Mouse (Mus musculus) A20 (cell line): Measurements from ENCODE around the gene Dact3.

ENCODE experiments used
- DNase-seq: peaks from one replicate; pipeline ENCODE4 v3.0.0-alpha.2; 2011; ENCODE audit warnings: low read depth, low spot score

Dact3 gene

DNA sequence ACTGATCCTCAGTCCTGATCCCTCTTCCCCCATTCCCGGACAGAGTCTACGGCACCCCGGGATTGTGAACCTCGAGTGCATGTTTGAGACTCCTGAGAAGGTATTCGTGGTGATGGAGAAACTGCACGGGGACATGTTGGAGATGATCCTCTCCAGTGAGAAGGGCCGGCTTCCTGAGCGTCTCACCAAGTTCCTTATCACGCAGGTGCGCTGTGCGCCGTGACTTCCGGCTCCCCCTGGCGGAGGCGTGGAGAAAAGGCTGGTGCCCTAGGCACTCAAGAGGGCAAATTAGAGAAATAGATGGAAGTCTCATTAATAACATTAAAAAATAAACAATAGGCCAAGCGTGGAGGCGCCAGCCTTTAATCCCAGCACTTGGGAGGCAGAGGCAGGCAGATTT lies 16.8 kb upstream of the Dact3 start:
- DNase-seq: peak; percentile 63

DNA sequence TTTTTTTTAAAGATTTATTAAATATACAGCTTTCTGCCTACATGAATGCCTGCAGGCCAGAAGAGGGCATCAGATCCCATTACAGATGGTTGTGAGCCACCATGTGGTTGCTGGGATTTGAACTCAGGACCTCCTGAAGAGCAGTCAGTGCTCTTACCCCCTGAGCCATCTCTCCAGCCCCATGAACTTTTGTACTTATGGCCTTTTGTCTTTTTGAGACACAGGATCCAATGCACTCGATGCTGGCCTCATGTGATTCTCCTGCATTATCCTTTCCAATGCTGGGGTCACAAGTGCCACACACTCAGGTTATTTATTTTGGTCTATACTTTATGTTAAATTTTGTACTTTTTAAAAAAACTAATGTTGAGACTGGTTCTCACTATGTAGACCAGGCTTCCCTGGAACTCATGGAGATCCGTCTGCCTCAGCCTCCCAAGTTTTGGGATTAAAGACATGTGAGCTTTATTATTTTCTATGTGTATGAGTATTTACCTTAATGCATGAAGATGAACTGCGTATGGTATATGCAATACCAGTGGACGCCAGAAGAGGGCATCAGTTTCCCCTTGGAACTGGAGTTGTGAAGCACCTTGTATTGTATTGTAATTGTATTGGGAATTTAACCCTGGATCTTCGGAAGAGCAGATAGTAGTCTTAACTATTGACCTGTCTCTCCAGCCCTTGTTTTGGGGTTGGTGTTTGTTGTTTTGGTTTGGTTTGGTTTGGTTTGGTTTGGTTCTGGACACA lies 15.0 kb upstream of the Dact3 start:
- DNase-seq: peak; percentile 58

DNA sequence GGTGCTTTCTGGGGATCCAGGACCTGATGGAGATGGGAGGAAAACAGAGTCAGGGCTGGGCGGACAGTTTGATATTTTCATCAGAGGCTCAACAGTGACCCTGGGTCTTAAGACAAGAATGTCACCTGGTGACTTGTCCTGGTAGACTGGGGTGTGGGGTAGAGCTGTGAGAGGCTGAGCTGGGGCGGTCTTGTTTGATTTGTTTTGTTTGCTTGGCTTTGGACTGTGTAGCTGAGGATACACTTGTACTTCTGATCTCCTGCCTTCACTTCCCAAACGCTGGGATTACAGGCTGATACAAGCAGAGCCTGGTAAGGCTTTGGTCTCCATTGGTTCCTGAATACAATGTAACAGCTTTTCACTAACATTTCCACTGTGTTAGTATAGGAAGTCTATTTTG lies 7.6 kb upstream of the Dact3 start:
- DNase-seq: no peak

GRCm38 (mm10) chr7:16869497-16869896 lies 5.6 kb upstream of the Dact3 start:
- DNase-seq: no peak

- DNase-seq: no peak
Measured at GRCm38 (mm10) chr7:16871600-16871999, 3.5 kb upstream of the Dact3 start.

GRCm38 (mm10) chr7:16872478-16872877 lies 2.6 kb upstream of the Dact3 start:
- DNase-seq: no peak

- no peak for DNase-seq
Measured at GRCm38 (mm10) chr7:16873392-16873791, 1.7 kb upstream of the Dact3 start.

DNA sequence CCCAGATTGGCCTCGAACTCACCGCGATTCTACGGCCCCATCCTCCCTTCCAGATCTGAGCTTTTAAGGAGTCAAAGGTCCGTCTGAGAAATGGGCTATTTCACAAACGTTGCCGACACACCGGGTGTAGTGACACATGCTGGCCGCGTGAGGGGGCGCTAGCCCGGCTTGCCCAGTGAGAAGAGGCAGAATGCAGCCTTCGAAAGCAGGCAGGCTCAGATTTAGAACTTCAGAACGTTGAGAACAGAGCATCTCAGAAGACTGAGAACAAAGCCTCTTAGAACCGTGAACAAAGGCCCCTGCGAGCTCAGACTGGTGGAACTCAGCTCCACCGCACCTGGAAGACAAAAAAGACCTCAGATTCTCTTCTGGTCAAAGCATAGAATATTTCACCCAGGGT lies 927 bp upstream of the Dact3 start:
- peak; percentile 86 for DNase-seq

GRCm38 (mm10) chr7:16874756-16875309 lies 284 bp upstream of the Dact3 start:
- peak; percentile 100 for DNase-seq

DNA sequence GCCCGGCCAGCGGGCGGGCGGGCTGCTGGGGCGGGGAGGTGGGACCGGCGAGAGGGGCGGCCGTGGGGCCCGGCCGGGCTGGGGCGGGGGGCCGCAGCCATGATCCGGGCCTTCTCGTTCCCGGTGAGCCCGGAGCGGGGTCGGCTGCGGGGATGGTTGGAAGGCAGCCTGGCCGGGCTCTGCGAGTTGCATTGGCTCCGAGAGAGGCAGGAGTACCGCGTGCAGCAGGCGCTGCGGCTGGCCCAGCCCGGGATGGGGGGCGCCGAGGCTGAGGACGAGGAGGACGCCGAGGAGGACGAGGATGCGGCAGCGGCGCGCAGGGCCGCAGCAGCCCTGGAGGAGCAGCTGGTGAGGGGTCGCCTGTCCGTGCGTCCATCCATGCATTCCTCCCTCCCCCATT lies 209 bp downstream of the Dact3 start:
- DNase-seq: no peak

- DNase-seq: no peak
Measured at GRCm38 (mm10) chr7:16876006-16876405, 889 bp downstream of the Dact3 start.

- DNase-seq: no peak
Measured at GRCm38 (mm10) chr7:16876608-16877007, 1.5 kb downstream of the Dact3 start.

- DNase-seq: peak; percentile 22
Measured at GRCm38 (mm10) chr7:16877717-16878116, 2.6 kb downstream of the Dact3 start.

GRCm38 (mm10) chr7:16879796-16880547 lies 4.9 kb downstream of the Dact3 start:
- no peak for DNase-seq

DNA sequence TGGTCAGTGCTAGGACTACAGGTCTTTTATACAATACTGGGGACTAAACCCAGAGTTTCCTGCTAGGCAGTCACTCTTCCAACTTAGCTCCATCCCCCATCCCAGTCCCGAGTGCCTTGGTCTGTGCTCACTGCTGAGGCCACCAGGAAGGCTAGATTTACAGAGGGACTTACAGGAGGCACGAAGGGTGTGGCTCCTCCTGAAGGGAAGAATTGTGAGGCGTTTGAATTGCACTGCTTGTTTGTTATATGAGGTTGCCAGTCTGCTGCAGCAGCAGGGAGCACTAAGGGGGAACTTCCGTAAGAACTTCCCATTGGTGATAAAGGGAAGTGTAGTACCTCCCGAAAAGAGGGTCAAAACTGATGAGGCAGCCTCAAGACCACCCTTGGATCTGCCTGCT lies 5.5 kb downstream of the Dact3 start:
- DNase-seq: no peak

- DNase-seq: no peak
Measured at GRCm38 (mm10) chr7:16883162-16883561, 8.0 kb downstream of the Dact3 start.

DNA sequence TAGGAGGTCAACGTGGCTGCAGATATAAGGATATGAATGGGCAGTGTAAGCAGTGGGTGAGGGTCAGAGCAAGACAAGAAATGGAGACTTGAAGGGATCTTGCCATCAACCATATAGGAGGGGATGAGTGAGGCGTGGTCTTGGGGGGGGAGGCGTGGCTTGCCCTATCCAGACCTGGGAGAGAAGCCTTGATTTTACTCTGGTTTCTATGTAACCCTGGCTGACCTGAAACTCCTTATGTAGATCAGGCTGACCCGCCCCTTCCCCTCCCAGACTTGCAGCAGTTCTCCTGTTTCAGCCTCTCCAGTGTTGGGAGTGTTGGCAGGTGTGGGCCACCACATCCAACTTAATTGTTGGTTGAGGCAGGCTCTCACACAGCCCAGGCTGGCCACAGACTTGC lies 9.2 kb downstream of the Dact3 start:
- no peak for DNase-seq

GRCm38 (mm10) chr7:16885271-16885776 lies 10.2 kb downstream of the Dact3 start:
- no peak for DNase-seq

DNA sequence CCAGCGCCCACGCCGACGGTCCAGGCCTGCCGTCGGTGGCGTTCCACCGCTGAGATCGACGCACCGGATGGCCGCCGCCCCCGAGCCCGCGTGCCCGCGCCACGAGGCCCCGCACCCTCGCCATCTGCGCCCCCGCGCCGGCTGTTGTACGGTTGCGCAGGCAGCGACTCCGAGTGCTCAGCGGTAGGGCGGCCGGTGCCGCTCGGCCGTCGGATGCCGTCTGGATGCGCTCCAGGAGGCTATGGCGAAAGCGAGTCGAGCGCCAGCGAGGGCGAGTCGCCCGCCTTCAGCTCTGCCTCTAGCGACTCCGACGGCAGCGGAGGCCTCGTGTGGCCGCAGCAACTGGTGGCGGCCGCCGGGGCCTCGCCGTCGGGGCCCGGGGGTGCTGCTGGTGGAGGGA lies 10.8 kb downstream of the Dact3 start:
- no peak for DNase-seq

DNA sequence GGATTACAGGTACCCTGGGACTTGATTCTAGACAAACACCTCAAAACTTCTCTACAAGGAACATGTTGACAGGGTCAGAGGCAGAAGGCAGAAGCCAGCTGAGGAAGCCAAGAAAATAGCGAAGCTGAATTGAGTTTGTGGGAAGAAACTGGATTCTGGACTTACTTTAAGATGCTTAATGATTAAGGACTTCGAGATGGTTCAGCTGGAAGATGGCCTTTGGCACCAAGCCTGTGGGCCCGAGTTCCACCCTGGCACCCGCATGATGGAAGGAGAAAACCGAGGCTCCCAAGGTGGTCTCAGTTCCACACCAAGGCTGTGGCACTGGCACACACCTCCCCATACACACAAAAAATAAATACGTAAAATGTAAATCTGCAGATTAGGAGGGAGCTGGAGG lies 15.4 kb downstream of the Dact3 start:
- no peak for DNase-seq

GRCm38 (mm10) chr7:16890944-16891343 lies 15.8 kb downstream of the Dact3 start:
- DNase-seq: no peak

DNA sequence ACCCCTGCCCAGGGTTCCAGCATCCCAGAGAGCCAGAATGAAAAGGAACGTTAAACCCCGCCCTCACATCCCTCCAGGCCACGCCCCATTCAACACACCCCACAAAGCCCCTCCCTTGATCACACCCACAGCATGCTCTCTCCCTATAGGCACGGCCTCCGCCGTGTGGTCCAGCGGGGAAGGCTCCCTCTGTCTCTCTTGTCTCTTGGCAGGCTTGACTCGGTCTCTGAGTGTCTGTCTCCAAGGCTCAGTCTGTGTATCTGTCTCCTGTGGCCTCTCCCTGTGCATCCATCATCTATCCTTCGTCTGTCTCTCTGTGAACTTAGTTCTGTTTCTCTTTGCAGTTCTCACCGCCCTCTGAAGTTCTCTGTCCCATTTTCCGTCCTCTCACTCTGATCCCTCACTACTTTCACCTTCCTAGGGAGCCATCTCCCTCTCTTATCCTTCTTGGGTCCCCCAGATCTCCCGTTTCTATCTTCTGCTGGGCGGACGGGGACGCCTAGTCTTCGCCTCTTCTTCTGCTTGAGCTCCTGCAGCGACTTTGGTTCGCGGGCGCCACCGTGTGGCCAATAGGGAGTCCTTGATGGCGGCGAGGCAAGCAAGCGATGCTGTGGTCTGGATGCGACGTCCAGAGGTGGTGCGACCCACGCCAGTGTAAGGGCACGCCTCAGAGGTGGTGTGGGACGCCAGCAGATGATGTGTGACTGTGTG lies 16.7 kb downstream of the Dact3 start, which contains the start of gene Gng8:
TSS of gene Gng8 (plus strand) at position 146 of the 711 bp plus-strand sequence.
- peak; percentile 90 for DNase-seq
